Comparison of ENCODE assay signal across 16 mouse cellular contexts in the genomic region with DNA sequence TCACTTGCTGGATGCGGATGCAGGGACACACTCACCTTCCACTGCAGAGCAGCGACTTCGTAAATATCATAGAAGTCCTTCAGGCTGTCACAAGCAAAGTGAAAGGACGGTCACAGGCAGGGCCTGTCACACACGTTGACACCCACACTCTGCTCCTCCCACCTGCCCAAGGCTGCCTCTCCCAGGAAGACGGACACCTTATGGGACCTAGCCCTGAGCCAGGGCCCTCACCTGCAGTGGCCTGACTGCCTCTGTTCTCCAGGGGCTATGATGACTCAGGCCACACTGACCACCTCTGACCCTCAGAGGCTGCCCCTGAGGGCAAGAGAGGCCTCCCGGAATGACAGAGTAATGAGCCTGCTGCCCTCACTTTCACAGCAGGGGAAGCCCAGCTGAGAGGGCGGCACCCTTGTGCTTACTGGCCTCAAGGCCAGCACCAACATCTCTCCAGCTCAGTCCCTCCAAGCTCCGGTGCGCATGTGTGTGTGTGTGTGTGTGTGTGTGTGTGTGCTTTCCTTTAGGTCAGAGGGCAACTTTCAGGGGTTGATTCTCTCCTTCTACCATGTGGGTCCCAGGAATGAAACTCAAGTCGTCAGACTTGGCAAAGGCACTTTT.
"Had no signal": no experiment of that assay in that cellular context is flagged by ENCODE, and none has a peak within 500 bp of the region (broad histone marks: within the 10 kb centered on the region; RNA-seq: fewer than 3 reads in every experiment).

No protein-coding gene starts in this region.

- H3K9me3 ChIP-seq: limb, embryonic 12.5 days; liver, embryonic 15.5 days; lung, embryonic 15.5 days; megakaryocyte, embryonic 14.5 days; neural tube, embryonic 15.5 days had no signal

- H3K4me2 ChIP-seq: limb, embryonic 12.5 days; liver, embryonic 15.5 days; lung, embryonic 15.5 days; neural tube, embryonic 15.5 days had no signal

- H3K27ac ChIP-seq: limb, embryonic 12.5 days; liver, embryonic 15.5 days; lung, embryonic 15.5 days; macrophage; neural tube, embryonic 15.5 days had no signal

- H3K9ac ChIP-seq: limb, embryonic 12.5 days; liver, embryonic 15.5 days; lung, embryonic 15.5 days; neural tube, embryonic 15.5 days had no signal

- H3K4me1 ChIP-seq: limb, embryonic 12.5 days; liver, embryonic 15.5 days; lung, embryonic 15.5 days; neural tube, embryonic 15.5 days had no signal

- H3K4me3 ChIP-seq: limb, embryonic 12.5 days; liver, embryonic 15.5 days; lung, embryonic 15.5 days; megakaryocyte, embryonic 14.5 days; myocyte; neural tube, embryonic 15.5 days had no signal

- H3K27me3 ChIP-seq: limb, embryonic 12.5 days; liver, embryonic 15.5 days; lung, embryonic 15.5 days; megakaryocyte, embryonic 14.5 days; neural tube, embryonic 15.5 days had no signal

- DNase-seq: kidney, adult 8-10 months; kidney, postnatal 36 days; liver; lung, postnatal 14 days; midbrain, embryonic 14.5 days; right cerebral cortex, adult 18-20 months; right cerebral cortex, postnatal 25 days; thymus, adult 18-20 months; thymus, postnatal 14 days had no signal
